In the genomic region with DNA sequence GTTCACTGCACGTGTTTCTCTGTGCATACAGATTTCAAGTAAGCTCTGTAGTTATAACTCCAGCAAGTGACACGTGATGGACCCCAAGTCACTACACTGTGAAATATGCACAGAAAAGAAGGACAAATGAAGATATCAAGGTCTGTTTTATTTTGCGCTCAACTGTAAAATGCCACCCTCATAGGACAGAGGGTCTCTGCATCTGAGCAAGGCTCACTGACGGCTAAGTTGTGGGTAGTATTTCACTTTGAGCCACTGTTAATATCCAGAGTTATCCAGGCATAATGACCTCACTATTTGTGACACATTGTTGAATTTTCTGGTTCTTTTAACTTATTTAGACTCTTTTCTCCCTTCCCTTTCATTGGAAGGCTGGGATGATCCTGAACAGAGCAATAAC, we compare ENCODE assay signal across 24 mouse cellular contexts.
DNase-seq lines count a peak whose midpoint lies in the region; ATAC-seq lines count a peak whose summit lies in the region.
"Had no signal": no experiment of that assay in that cellular context is flagged by ENCODE, and none has a peak within 500 bp of the region (broad histone marks: within the 10 kb centered on the region; RNA-seq: fewer than 3 reads in every experiment).

No protein-coding gene starts in this region.

- H3K9me3 ChIP-seq in forebrain, embryonic 11.5 days (ENCODE audit: control insufficient read depth, low read length) = no peaks in the 10 kb centered on the region
- H3K9me3 ChIP-seq in forebrain, embryonic 16.5 days (ENCODE audit: control insufficient read depth, low read length) = no peaks in the 10 kb centered on the region
- H3K9me3 ChIP-seq in neural tube, embryonic 11.5 days (ENCODE audit: control insufficient read depth, low read length) = no peaks in the 10 kb centered on the region
- H3K9me3 ChIP-seq: embryonic facial prominence, embryonic 10.5 days; embryonic facial prominence, embryonic 12.5 days; forebrain, embryonic 13.5 days; G1E had no signal

- H3K36me3 ChIP-seq in forebrain, embryonic 11.5 days (ENCODE audit: control insufficient read depth, insufficient read depth, low read length) = no peaks in the 10 kb centered on the region
- H3K36me3 ChIP-seq in forebrain, embryonic 16.5 days (ENCODE audit: control insufficient read depth, insufficient read depth) = no peaks in the 10 kb centered on the region
- no peaks in the 10 kb centered on the region for H3K36me3 ChIP-seq in neural tube, embryonic 11.5 days (ENCODE audit: control insufficient read depth, insufficient read depth, low read length)
- H3K36me3 ChIP-seq: embryonic facial prominence, embryonic 10.5 days; embryonic facial prominence, embryonic 12.5 days; G1E had no signal

- no peak overlapping the region for H3K27ac ChIP-seq in forebrain, embryonic 11.5 days (ENCODE audit: low read depth, low read length)
- H3K27ac ChIP-seq in forebrain, embryonic 16.5 days (ENCODE audit: low read length) = no peak overlapping the region
- no peak overlapping the region for H3K27ac ChIP-seq in neural tube, embryonic 11.5 days (ENCODE audit: low read depth, low read length)
- H3K27ac ChIP-seq: embryonic facial prominence, embryonic 10.5 days; embryonic facial prominence, embryonic 12.5 days; forebrain, embryonic 13.5 days had no signal

- no peak overlapping the region for H3K4me3 ChIP-seq in forebrain, embryonic 11.5 days (ENCODE audit: low read depth, low read length)
- H3K4me3 ChIP-seq in forebrain, embryonic 16.5 days (replicated peaks; ENCODE audit: low read length) = no peak overlapping the region
- H3K4me3 ChIP-seq in neural tube, embryonic 11.5 days (ENCODE audit: low read depth, low read length) = no peak overlapping the region
- H3K4me3 ChIP-seq: embryonic facial prominence, embryonic 10.5 days; embryonic facial prominence, embryonic 12.5 days; forebrain, embryonic 13.5 days had no signal

- H3K9ac ChIP-seq in forebrain, embryonic 11.5 days (ENCODE audit: low read length) = no peak overlapping the region
- no peak overlapping the region for H3K9ac ChIP-seq in forebrain, embryonic 16.5 days (replicated peaks; ENCODE audit: low read depth, low read length)
- H3K9ac ChIP-seq in neural tube, embryonic 11.5 days (ENCODE audit: low read length) = no peak overlapping the region
- H3K9ac ChIP-seq: embryonic facial prominence, embryonic 12.5 days; forebrain, embryonic 13.5 days; forebrain, postnatal 0 days had no signal

- H3K27me3 ChIP-seq in forebrain, embryonic 11.5 days (ENCODE audit: control insufficient read depth, insufficient read depth, low read length) = no peaks in the 10 kb centered on the region
- no peaks in the 10 kb centered on the region for H3K27me3 ChIP-seq in forebrain, embryonic 16.5 days (replicated peaks; ENCODE audit: control insufficient read depth, insufficient read depth, low read length)
- H3K27me3 ChIP-seq in neural tube, embryonic 11.5 days (ENCODE audit: control insufficient read depth, insufficient read depth, low read length) = peaks cover 3% of the 10 kb centered on the region; the same call in 1 of the 2 replicates
- H3K27me3 ChIP-seq: CH12.LX; embryonic facial prominence, embryonic 12.5 days; forebrain, embryonic 13.5 days had no signal

- 59% methylated on average over 4 of the region's 4 CpGs for WGBS in forebrain, embryonic 11.5 days
- WGBS in forebrain, embryonic 16.5 days = 60% methylated on average over 4 of the region's 4 CpGs
- 42% methylated on average over 4 of the region's 4 CpGs for WGBS in neural tube, embryonic 11.5 days

- peak; percentile 71 for ATAC-seq in forebrain, embryonic 11.5 days (replicated peaks; ENCODE audit: low FRiP score)
- ATAC-seq in forebrain, embryonic 16.5 days = no peak
- peak; percentile 38; the same call in 1 of the 2 replicates for ATAC-seq in neural tube, embryonic 11.5 days (ENCODE audit: insufficient read depth, low FRiP score, low TSS enrichment)
- ATAC-seq: activated CD4-positive, CD25-positive, alpha-beta regulatory T cell, adult 4 months; CD4-positive, CD25-positive, alpha-beta regulatory T cell, adult 4 months; forebrain, embryonic 13.5 days; forebrain, postnatal 0 days; Patski had no signal

- H3K4me2 ChIP-seq in forebrain, embryonic 11.5 days (ENCODE audit: low read depth, low read length, severe bottlenecking) = no peak overlapping the region
- no peak overlapping the region for H3K4me2 ChIP-seq in forebrain, embryonic 16.5 days (ENCODE audit: low read length)
- H3K4me2 ChIP-seq in neural tube, embryonic 11.5 days (ENCODE audit: low read depth) = no peak overlapping the region
- H3K4me2 ChIP-seq: embryonic facial prominence, embryonic 12.5 days; forebrain, embryonic 13.5 days had no signal

- DNase-seq in embryo, embryonic 10 days (ENCODE audit: low spot score) = peak; percentile 28
- no peak for DNase-seq in embryo, embryonic 11 days
- no peak for DNase-seq in forebrain, embryonic 11.5 days (ENCODE audit: low spot score)
- no peak for DNase-seq in neural tube, embryonic 11.5 days (ENCODE audit: low spot score)
- no peak for DNase-seq in neural tube, embryonic 10.5 days (ENCODE audit: extremely low spot score, low spot score)
- DNase-seq: adrenal gland, adult 8-10 months; adrenal gland, postnatal 14 days; adrenal gland, postnatal 36 days; B cell, adult 2 months; cerebellum, adult 11-12 months; cerebellum, adult 2 months; cerebellum, adult 9-10 months; cerebellum, postnatal 10 days; cerebellum, postnatal 25 days; forebrain, postnatal 0 days had no signal

- no peaks in the 10 kb centered on the region for H3K4me1 ChIP-seq in forebrain, embryonic 11.5 days (replicated peaks; ENCODE audit: control insufficient read depth, insufficient read depth, low read length)
- H3K4me1 ChIP-seq in forebrain, embryonic 16.5 days (replicated peaks; ENCODE audit: control insufficient read depth, insufficient read depth, low read length) = 0 out of 2 replicates have a peak, but pooled peaks cover 2% of the 10 kb centered on the region
- no peaks in the 10 kb centered on the region for H3K4me1 ChIP-seq in neural tube, embryonic 11.5 days (ENCODE audit: control insufficient read depth, insufficient read depth, low read length)
- H3K4me1 ChIP-seq: embryonic facial prominence, embryonic 10.5 days; embryonic facial prominence, embryonic 12.5 days; forebrain, embryonic 13.5 days had no signal
